Mouse (Mus musculus) midbrain, postnatal 0 days (tissue): Measurements from ENCODE around the gene Pik3c2a. TPM values are rescaled to one million over a fixed set of nuclear protein-coding genes. Genes with fewer than 3 reads are reported as not detected.

Experiments used
- ATAC-seq: fragments of 200-750 bp; cut with Nextera tagmentation; 2 replicates; pipeline ENCODE4 v1.8.0; 2017; ENCODE audit warnings: moderate number of reproducible peaks, mild to moderate bottlenecking, moderate TSS enrichment, moderate library complexity; ENCODE audit not compliant: low FRiP score
- DNase-seq: peaks from one replicate; pipeline ENCODE4 v3.0.0-alpha.2; 2015; ENCODE audit warnings: low spot score
- H3K27ac ChIP-seq: fragments of 300-500 bp; sonication (generic); 2 replicates; pipeline ENCODE4 v1.5.1; 2014; ENCODE audit warnings: low read depth, mild to moderate bottlenecking, low read length, mixed read lengths
- H3K27me3 ChIP-seq: fragments of 300-500 bp; sonication (generic); 2 replicates; pipeline ENCODE4 v1.6.1; 2014; ENCODE audit warnings: low read length, control low read depth, mixed read lengths; ENCODE audit not compliant: insufficient read depth
- H3K36me3 ChIP-seq: fragments of 300-500 bp; sonication (generic); 2 replicates; pipeline ENCODE4 v1.6.1; 2014; ENCODE audit warnings: low read length, control low read depth, mixed read lengths; ENCODE audit not compliant: insufficient read depth
- H3K4me1 ChIP-seq: fragments of 300-500 bp; sonication (generic); 2 replicates; pipeline ENCODE4 v1.6.1; 2014; ENCODE audit warnings: mild to moderate bottlenecking, control low read depth, antibody characterized with exemption, low read length, mixed read lengths; ENCODE audit not compliant: insufficient read depth
- H3K4me2 ChIP-seq: fragments of 300-500 bp; sonication (generic); 2 replicates; pipeline ENCODE4 v1.6.1; 2014; ENCODE audit warnings: low read depth, mild to moderate bottlenecking, low read length, mixed read lengths; ENCODE audit not compliant: poor library complexity, severe bottlenecking
- H3K4me3 ChIP-seq: fragments of 300-500 bp; sonication (generic); 2 replicates; pipeline ENCODE4 v1.5.1; 2014; ENCODE audit warnings: low read depth, mild to moderate bottlenecking, low read length, moderate library complexity
- H3K9ac ChIP-seq: fragments of 300-500 bp; sonication (generic); replicated peaks from 2 replicates; pipeline ENCODE4 v1.6.1; 2014; ENCODE audit warnings: mild to moderate bottlenecking, low read length, moderate library complexity, mixed read lengths; ENCODE audit not compliant: poor library complexity, severe bottlenecking
- H3K9me3 ChIP-seq: fragments of 300-500 bp; sonication (generic); 2 replicates; pipeline ENCODE4 v1.6.1; 2016; ENCODE audit warnings: low read length, control low read depth
- CTCF ChIP-seq: IDR thresholded peaks from 2 replicates; pipeline ENCODE4 v1.5.1; 2016; ENCODE audit warnings: antibody characterized with exemption, mild to moderate bottlenecking
- WGBS: fragments of 180-500 bp; shearing (Covaris S2); extraction: QIAGEN DNeasy Blood & Tissue Kit; methylation state at CpG from one replicate; pipeline ENCODE4 v1.1.7; 2014; 5-methylcytosine and 5-hydroxymethylcytosine counted together
- polyA plus RNA-seq: library from polyadenylated mRNA; unstranded; fragments of >200 nt; fragmentation: Nextera tagmentation; extraction: Ambion mirVana; gene quantifications from 2 replicates; pipeline ENCODE4 v1.2.1, GENCODE M21; 2015
- total RNA-seq: library from RNA; depleted of rRNA; stranded (reverse); fragments of >200 nt; gene quantifications from 2 replicates; pipeline ENCODE4 v1.2.3, GENCODE M21; 2014

Pik3c2a gene
- total and polyA plus RNA-seq, 2 experiments from 2014 or later = 9.1 to 20.9 TPM

DNA sequence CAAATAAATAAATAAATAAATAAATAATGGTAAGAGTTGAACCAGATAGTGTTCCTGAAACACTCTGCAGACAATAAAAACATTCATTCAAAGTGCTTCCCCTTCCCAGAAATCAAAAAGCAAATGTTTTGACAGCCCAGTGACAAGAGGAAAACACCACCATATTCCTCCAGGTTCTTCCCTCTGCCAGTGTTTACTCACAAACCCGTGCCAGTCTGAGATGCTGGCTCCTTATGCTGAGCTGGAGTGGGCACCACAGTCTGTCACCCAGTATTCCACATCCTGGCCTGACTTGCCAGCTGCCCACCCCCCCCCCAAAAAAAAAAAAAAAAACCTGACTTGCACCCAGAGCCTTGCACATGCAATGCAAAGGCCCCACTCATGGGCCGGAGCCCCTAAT is 144.4 kb downstream of the Pik3c2a start:
- ATAC-seq (no peak), DNase-seq (no peak)
- H3K27ac ChIP-seq = no peak overlapping the region
- H3K4me3 ChIP-seq = no peak overlapping the region
- no peaks in the 10 kb centered on the region for H3K4me1 ChIP-seq
- no peaks in the 10 kb centered on the region for H3K27me3 ChIP-seq
- WGBS = 88% methylated on average over 2 of the region's 2 CpGs
- H3K36me3 ChIP-seq = no peaks in the 10 kb centered on the region
- H3K9me3 ChIP-seq = no peaks in the 10 kb centered on the region
- no peak for TF ChIP-seq CTCF
- H3K4me2 ChIP-seq = no peak overlapping the region
- H3K9ac ChIP-seq = no peak overlapping the region

DNA sequence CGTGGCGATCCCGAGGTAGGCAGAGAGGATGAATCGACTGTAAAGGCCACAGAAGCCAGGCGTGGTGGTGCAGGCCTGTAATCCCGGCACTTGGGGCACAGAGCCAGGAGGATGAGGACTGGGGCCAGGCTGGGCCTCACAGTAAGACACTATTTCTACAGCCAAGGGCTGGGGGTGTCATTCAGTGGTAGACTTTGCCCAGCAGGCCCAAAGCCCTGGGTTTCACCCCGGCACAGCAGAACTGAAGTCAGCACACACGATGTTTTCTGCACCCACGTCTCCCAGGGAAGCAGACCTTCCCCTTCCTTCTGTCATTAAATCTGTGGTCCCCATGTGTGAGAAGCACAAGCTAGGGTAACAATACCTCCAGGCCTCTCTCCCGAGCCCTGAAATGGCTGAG is 144.9 kb downstream of the Pik3c2a start:
- no peak for TF ChIP-seq CTCF
- WGBS = 64% methylated on average over 10 of the region's 10 CpGs
- Histone ChIP-seq H3K27ac (no peak overlapping the region), H3K9ac (no peak overlapping the region), H3K9me3 (no peaks in the 10 kb centered on the region), H3K4me3 (no peak overlapping the region), H3K27me3 (no peaks in the 10 kb centered on the region), H3K4me1 (no peaks in the 10 kb centered on the region), H3K36me3 (no peaks in the 10 kb centered on the region), H3K4me2 (no peak overlapping the region)
- ATAC-seq (no peak), DNase-seq (peak; percentile 28)

DNA sequence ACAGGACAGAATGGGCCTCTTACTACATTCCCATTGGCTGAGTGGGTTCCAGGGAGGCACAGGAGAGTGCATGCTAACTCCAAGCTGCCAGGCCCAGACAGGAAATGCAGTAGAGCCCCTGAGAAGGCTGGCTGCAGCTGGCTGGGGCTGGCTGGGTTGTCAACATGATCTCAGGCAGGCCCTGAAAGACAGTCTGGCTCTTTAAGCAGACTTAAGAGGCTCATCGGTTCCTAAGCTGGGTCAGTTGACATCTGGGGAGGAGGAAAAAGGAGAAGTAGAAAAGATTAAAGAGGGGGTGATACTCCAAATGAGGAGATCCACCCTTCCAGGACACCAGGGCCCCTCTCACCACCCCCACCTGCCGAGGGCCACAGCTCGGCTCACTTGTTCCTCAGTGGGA is 148.3 kb downstream of the Pik3c2a start:
- Histone ChIP-seq H3K36me3 (no peaks in the 10 kb centered on the region), H3K9ac (no peak overlapping the region), H3K4me1 (no peaks in the 10 kb centered on the region), H3K9me3 (no peaks in the 10 kb centered on the region), H3K27ac (no peak overlapping the region), H3K4me3 (no peak overlapping the region), H3K4me2 (no peak overlapping the region), H3K27me3 (no peaks in the 10 kb centered on the region)
- DNase-seq (no peak), ATAC-seq (no peak)
- WGBS = 51% methylated on average over 3 of the region's 3 CpGs
- TF ChIP-seq CTCF = no peak

DNA sequence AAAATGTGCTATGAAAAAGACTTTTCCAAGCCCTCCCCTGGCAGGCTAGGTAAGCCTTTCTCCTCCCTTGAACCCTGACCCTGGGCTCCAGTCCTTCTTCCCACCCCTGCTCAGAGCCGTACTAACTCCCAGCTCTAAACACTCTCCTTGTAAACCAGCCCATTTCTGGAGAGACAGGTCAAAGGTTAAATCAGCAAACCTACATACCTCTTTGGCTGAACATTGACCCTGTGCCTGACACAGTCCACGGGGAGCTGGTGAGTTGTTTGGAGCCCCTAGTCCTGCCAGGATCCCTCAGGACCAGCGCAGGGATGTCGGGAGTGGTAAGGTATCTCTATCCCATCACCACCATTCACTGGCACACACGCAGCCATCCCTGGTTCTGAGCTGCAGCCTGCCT is 150.9 kb downstream of the Pik3c2a start:
- Histone ChIP-seq H3K4me1 (no peaks in the 10 kb centered on the region), H3K4me3 (no peak overlapping the region), H3K9me3 (no peaks in the 10 kb centered on the region), H3K4me2 (no peak overlapping the region), H3K36me3 (no peaks in the 10 kb centered on the region), H3K9ac (no peak overlapping the region), H3K27ac (no peak overlapping the region), H3K27me3 (no peaks in the 10 kb centered on the region)
- TF ChIP-seq CTCF = no peak
- DNase-seq (no peak), ATAC-seq (no peak)
- 58% methylated on average over 5 of the region's 5 CpGs for WGBS

DNA sequence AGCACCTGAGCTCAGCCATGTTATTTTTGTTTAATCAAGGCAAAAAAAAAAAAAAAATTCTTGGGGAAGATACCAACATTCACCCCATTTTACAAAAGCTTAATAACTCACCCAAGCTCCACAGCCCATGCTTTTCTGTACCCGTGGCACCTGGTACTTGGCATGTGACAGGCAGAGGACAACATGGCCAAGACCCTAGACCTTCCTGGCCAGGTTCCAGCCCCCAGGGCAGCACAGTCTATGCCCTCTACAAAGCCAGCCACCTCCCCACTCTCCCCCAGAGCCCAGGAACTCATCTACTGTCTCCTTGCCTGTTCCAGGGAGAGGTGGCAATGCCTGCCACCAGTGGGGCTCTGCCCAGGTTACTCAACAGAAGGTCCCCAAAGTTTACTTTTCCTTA is 152.7 kb downstream of the Pik3c2a start:
- 65% methylated on average over 1 of the region's 1 CpGs for WGBS
- H3K36me3 ChIP-seq = no peaks in the 10 kb centered on the region

DNA sequence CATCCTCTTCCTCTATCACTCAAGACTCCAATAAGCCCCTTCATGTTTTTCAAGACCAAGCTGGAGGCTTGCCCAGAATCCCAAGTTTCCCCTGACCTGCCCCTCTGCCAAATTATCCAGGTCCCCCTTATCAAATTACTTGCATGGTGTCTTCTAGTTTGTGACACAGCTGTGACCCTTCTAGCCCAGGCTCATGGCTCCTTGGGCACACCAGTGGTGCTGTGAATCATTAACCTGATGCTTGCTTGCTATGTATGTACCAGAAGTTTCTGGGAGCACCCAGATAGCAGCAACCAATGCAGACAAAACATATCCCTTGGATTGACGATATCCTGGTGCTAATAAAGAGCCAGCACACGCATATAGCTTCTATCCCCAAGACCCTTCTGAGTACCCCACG is 154.3 kb downstream of the Pik3c2a start:
- no peak for TF ChIP-seq CTCF
- Histone ChIP-seq H3K27ac (no peak overlapping the region), H3K9me3 (no peaks in the 10 kb centered on the region), H3K4me3 (no peak overlapping the region), H3K4me2 (no peak overlapping the region), H3K4me1 (no peaks in the 10 kb centered on the region), H3K27me3 (no peaks in the 10 kb centered on the region), H3K9ac (no peak overlapping the region), H3K36me3 (no peaks in the 10 kb centered on the region)
- ATAC-seq (no peak), DNase-seq (no peak)
- WGBS = 93% methylated on average over 3 of the region's 3 CpGs

More for the DNA sequence above, 152.7 kb downstream of the Pik3c2a start:
- Histone ChIP-seq H3K4me2 (no peak overlapping the region), H3K4me1 (no peaks in the 10 kb centered on the region), H3K9me3 (no peaks in the 10 kb centered on the region), H3K27me3 (no peaks in the 10 kb centered on the region), H3K9ac (no peak overlapping the region), H3K4me3 (no peak overlapping the region), H3K27ac (no peak overlapping the region)
- no peak for TF ChIP-seq CTCF
- DNase-seq = no peak
- ATAC-seq = no peak
